Mouse (Mus musculus) hindbrain, embryonic 14.5 days (tissue): Measurements from ENCODE around the gene Phf21b. TPM values are rescaled to one million over a fixed set of nuclear protein-coding genes. Genes with fewer than 3 reads are reported as not detected.

Source experiments
- ATAC-seq: fragments of 200-750 bp; cut with Nextera tagmentation; 2 replicates; pipeline ENCODE4 v1.8.0; 2017; ENCODE audit warnings: moderate number of reproducible peaks, mild to moderate bottlenecking, moderate TSS enrichment, moderate library complexity; ENCODE audit not compliant: low FRiP score
- DNase-seq: peaks from one replicate; pipeline ENCODE4 v3.0.0-alpha.2; 2015; ENCODE audit warnings: low spot score
- H3K27ac ChIP-seq: fragments of 300-500 bp; sonication (generic); 2 replicates; pipeline ENCODE4 v1.5.1; 2014; ENCODE audit warnings: mild to moderate bottlenecking, moderate library complexity
- H3K27me3 ChIP-seq: fragments of 300-500 bp; sonication (generic); 2 replicates; pipeline ENCODE4 v1.6.1; 2014; ENCODE audit warnings: mild to moderate bottlenecking, low read length, mixed read lengths; ENCODE audit not compliant: control insufficient read depth, insufficient read depth
- H3K36me3 ChIP-seq: fragments of 300-500 bp; sonication (generic); replicated peaks from 2 replicates; pipeline ENCODE4 v1.6.1; 2014; ENCODE audit not compliant: control insufficient read depth, insufficient read depth
- H3K4me1 ChIP-seq: fragments of 300-500 bp; sonication (generic); replicated peaks from 2 replicates; pipeline ENCODE4 v1.6.1; 2014; ENCODE audit warnings: antibody characterized with exemption, low read length, mixed read lengths; ENCODE audit not compliant: control insufficient read depth, insufficient read depth
- H3K4me2 ChIP-seq: fragments of 300-500 bp; sonication (generic); replicated peaks from 2 replicates; pipeline ENCODE4 v1.6.1; 2014; ENCODE audit warnings: mild to moderate bottlenecking, moderate library complexity
- H3K4me3 ChIP-seq: fragments of 300-500 bp; sonication (generic); replicated peaks from 2 replicates; pipeline ENCODE4 v1.5.1; 2014; ENCODE audit warnings: mild to moderate bottlenecking, low read length
- H3K9ac ChIP-seq: fragments of 300-500 bp; sonication (generic); 2 replicates; pipeline ENCODE4 v1.6.1; 2014
- H3K9me3 ChIP-seq: fragments of 300-500 bp; sonication (generic); 2 replicates; pipeline ENCODE4 v1.6.1; 2016; ENCODE audit warnings: low read length; ENCODE audit not compliant: control insufficient read depth
- WGBS: fragments of 180-500 bp; shearing (Covaris S2); extraction: QIAGEN DNeasy Blood & Tissue Kit; methylation state at CpG from one replicate; pipeline ENCODE4 v1.1.7; 2014; 5-methylcytosine and 5-hydroxymethylcytosine counted together
- polyA plus RNA-seq: library from polyadenylated mRNA; unstranded; fragments of >200 nt; fragmentation: Nextera tagmentation; extraction: Ambion mirVana; gene quantifications from 2 replicates; pipeline ENCODE4 v1.2.1, GENCODE M21; 2014

The Phf21b gene
- polyA plus RNA-seq, 1 experiment from 2014 or later = 8.8 TPM

GRCm38 (mm10) chr15:84809275-84809952 is 46.4 kb downstream of the Phf21b start:
- Histone ChIP-seq H3K27me3 (no peaks in the 10 kb centered on the region), H3K4me3 (no peak overlapping the region), H3K9ac (no peak overlapping the region), H3K36me3 (peaks cover 11% of the 10 kb centered on the region), H3K9me3 (no peaks in the 10 kb centered on the region), H3K4me1 (peaks cover 23% of the 10 kb centered on the region), H3K27ac (no peak overlapping the region), H3K4me2 (no peak overlapping the region)
- 72% methylated on average over 21 of the region's 21 CpGs for WGBS
- no peak for ATAC-seq
- DNase-seq = no peak

GRCm38 (mm10) chr15:84803685-84804084 is 52.2 kb downstream of the Phf21b start:
- peaks cover 40% of the 10 kb centered on the region for H3K36me3 ChIP-seq
- no peak overlapping the region for H3K4me3 ChIP-seq
- DNase-seq (peak; percentile 57), ATAC-seq (no peak)
- 55% methylated on average over 3 of the region's 3 CpGs for WGBS
- no peaks in the 10 kb centered on the region for H3K9me3 ChIP-seq
- H3K9ac ChIP-seq = no peak overlapping the region
- no peaks in the 10 kb centered on the region for H3K27me3 ChIP-seq
- no peaks in the 10 kb centered on the region for H3K4me1 ChIP-seq
- H3K27ac ChIP-seq = no peak overlapping the region
- no peak overlapping the region for H3K4me2 ChIP-seq

- H3K36me3 ChIP-seq = peaks cover 60% of the 10 kb centered on the region
- 83% methylated on average over 5 of the region's 5 CpGs for WGBS
- H3K9ac ChIP-seq = no peak overlapping the region
- no peaks in the 10 kb centered on the region for H3K9me3 ChIP-seq
- no peak for ATAC-seq
- DNase-seq = no peak
- no peak overlapping the region for H3K27ac ChIP-seq
- no peak overlapping the region for H3K4me3 ChIP-seq
- no peak overlapping the region for H3K4me2 ChIP-seq
- H3K27me3 ChIP-seq = no peaks in the 10 kb centered on the region
- no peaks in the 10 kb centered on the region for H3K4me1 ChIP-seq
Measured at GRCm38 (mm10) chr15:84800132-84800531, 55.7 kb downstream of the Phf21b start.

- Histone ChIP-seq H3K27me3 (no peaks in the 10 kb centered on the region), H3K9ac (no peak overlapping the region), H3K36me3 (peaks cover 62% of the 10 kb centered on the region), H3K4me1 (no peaks in the 10 kb centered on the region), H3K27ac (no peak overlapping the region), H3K4me2 (no peak overlapping the region), H3K9me3 (no peaks in the 10 kb centered on the region), H3K4me3 (no peak overlapping the region)
- WGBS = 78% methylated on average over 5 of the region's 5 CpGs
- ATAC-seq = no peak
- DNase-seq = no peak
Measured at GRCm38 (mm10) chr15:84793649-84794048, 62.2 kb downstream of the Phf21b start.

GRCm38 (mm10) chr15:84787161-84787560 is 68.7 kb downstream of the Phf21b start:
- Histone ChIP-seq H3K9me3 (no peaks in the 10 kb centered on the region), H3K36me3 (peaks cover 38% of the 10 kb centered on the region), H3K9ac (no peak overlapping the region), H3K27me3 (no peaks in the 10 kb centered on the region), H3K4me2 (no peak overlapping the region), H3K27ac (no peak overlapping the region), H3K4me3 (no peak overlapping the region), H3K4me1 (no peaks in the 10 kb centered on the region)
- WGBS = 55% methylated on average over 10 of the region's 10 CpGs
- no peak for DNase-seq
- no peak for ATAC-seq

GRCm38 (mm10) chr15:84784812-84785211 is 71.0 kb downstream of the Phf21b start:
- no peak overlapping the region for H3K4me2 ChIP-seq

GRCm38 (mm10) chr15:84778587-84778986 is 77.3 kb downstream of the Phf21b start:
- Histone ChIP-seq H3K36me3 (no peaks in the 10 kb centered on the region), H3K27ac (no peak overlapping the region), H3K4me3 (no peak overlapping the region), H3K9ac (no peak overlapping the region), H3K4me1 (peaks cover 27% of the 10 kb centered on the region), H3K4me2 (no peak overlapping the region), H3K27me3 (no peaks in the 10 kb centered on the region), H3K9me3 (no peaks in the 10 kb centered on the region)
- WGBS = 38% methylated on average over 5 of the region's 5 CpGs
- no peak for ATAC-seq
- no peak for DNase-seq

More at GRCm38 (mm10) chr15:84784812-84785211, 71.0 kb downstream of the Phf21b start:
- no peak overlapping the region for H3K27ac ChIP-seq
- DNase-seq (no peak), ATAC-seq (no peak)
- H3K4me1 ChIP-seq = no peaks in the 10 kb centered on the region
- no peaks in the 10 kb centered on the region for H3K9me3 ChIP-seq
- no peak overlapping the region for H3K4me3 ChIP-seq
- WGBS = 98% methylated on average over 16 of the region's 16 CpGs
- H3K27me3 ChIP-seq = no peaks in the 10 kb centered on the region
- no peak overlapping the region for H3K9ac ChIP-seq
- H3K36me3 ChIP-seq = peaks cover 27% of the 10 kb centered on the region

GRCm38 (mm10) chr15:84775421-84776174 is 80.3 kb downstream of the Phf21b start:
- 12% methylated on average over 20 of the region's 20 CpGs for WGBS
- peak; percentile 47 for DNase-seq
- no peaks in the 10 kb centered on the region for H3K9me3 ChIP-seq
- H3K4me1 ChIP-seq = peaks cover 27% of the 10 kb centered on the region
- peak; percentile 44; the same call in 1 of the 2 replicates for ATAC-seq
- H3K4me2 ChIP-seq = peak overlapping the region; percentile 34
- H3K27me3 ChIP-seq = no peaks in the 10 kb centered on the region
- no peaks in the 10 kb centered on the region for H3K36me3 ChIP-seq
- H3K27ac ChIP-seq = peak overlapping the region; percentile 72
- no peak overlapping the region for H3K4me3 ChIP-seq
- H3K9ac ChIP-seq = peak overlapping the region; percentile 35; the same call in 1 of the 2 replicates

- H3K9me3 ChIP-seq = no peaks in the 10 kb centered on the region
- ATAC-seq (no peak), DNase-seq (no peak)
- no peak overlapping the region for H3K4me3 ChIP-seq
- H3K4me1 ChIP-seq = peaks cover 21% of the 10 kb centered on the region
- H3K36me3 ChIP-seq = no peaks in the 10 kb centered on the region
- H3K27ac ChIP-seq = no peak overlapping the region
- no peak overlapping the region for H3K4me2 ChIP-seq
- WGBS = 83% methylated on average over 21 of the region's 21 CpGs
- no peaks in the 10 kb centered on the region for H3K27me3 ChIP-seq
- no peak overlapping the region for H3K9ac ChIP-seq
Measured at GRCm38 (mm10) chr15:84772191-84773111, 83.4 kb downstream of the Phf21b start.
